Mouse (Mus musculus) c-Kit-positive CD71-positive TER-119-positive erythroid progenitor cells, embryonic 14.5 days (primary cell): ENCODE measurements around the gene Rps27rt.
"Not testable (repeated sequence)": the region's sequence is repeated elsewhere in the genome, so short reads cannot be mapped to it uniquely, and the experiment has no call there.

Experiments used
- DNase-seq: peaks from one replicate; pipeline ENCODE4 v3.0.0-alpha.2; 2013; ENCODE audit warnings: low spot score

Rps27rt gene

GRCm38 (mm10) chr9:114985741-114986140 lies 3.2 kb upstream of the Rps27rt start:
- no peak for DNase-seq

GRCm38 (mm10) chr9:114979969-114980368 lies 2.6 kb downstream of the Rps27rt start:
- DNase-seq = no peak

GRCm38 (mm10) chr9:114978281-114979111 lies 4.0 kb downstream of the Rps27rt start, which contains the start of gene Osbpl10:
Gene Osbpl10, plus strand, starts transcription at chr9:114978569.
- DNase-seq = no peak

- no peak for DNase-seq
Observed at GRCm38 (mm10) chr9:114977461-114978280, 4.9 kb downstream of the Rps27rt start.

GRCm38 (mm10) chr9:114966286-114966685 lies 16.3 kb downstream of the Rps27rt start:
- DNase-seq = not testable (repeated sequence)

- DNase-seq = no peak
Observed at GRCm38 (mm10) chr9:114964093-114964492, 18.4 kb downstream of the Rps27rt start.

GRCm38 (mm10) chr9:114960844-114961243 lies 21.7 kb downstream of the Rps27rt start:
- no peak for DNase-seq

GRCm38 (mm10) chr9:114960043-114960789 lies 22.3 kb downstream of the Rps27rt start:
- DNase-seq = no peak

GRCm38 (mm10) chr9:114956945-114957344 lies 25.6 kb downstream of the Rps27rt start:
- DNase-seq = no peak

- no peak for DNase-seq
Observed at GRCm38 (mm10) chr9:114955340-114955739, 27.2 kb downstream of the Rps27rt start.

- no peak for DNase-seq
Observed at GRCm38 (mm10) chr9:114952866-114953265, 29.7 kb downstream of the Rps27rt start.

GRCm38 (mm10) chr9:114948395-114948794 lies 34.1 kb downstream of the Rps27rt start:
- DNase-seq = no peak

- DNase-seq = no peak
Observed at GRCm38 (mm10) chr9:114945576-114945975, 37.0 kb downstream of the Rps27rt start.

- no peak for DNase-seq
Observed at GRCm38 (mm10) chr9:114944642-114945041, 37.9 kb downstream of the Rps27rt start.

GRCm38 (mm10) chr9:114936687-114937086 lies 45.9 kb downstream of the Rps27rt start:
- no peak for DNase-seq

- DNase-seq = no peak
Observed at GRCm38 (mm10) chr9:114935321-114935720, 47.2 kb downstream of the Rps27rt start.

GRCm38 (mm10) chr9:114934231-114934630 lies 48.3 kb downstream of the Rps27rt start:
- DNase-seq = no peak

GRCm38 (mm10) chr9:114933723-114934171 lies 48.8 kb downstream of the Rps27rt start, which contains the start of gene Gpd1l:
Gene Gpd1l, minus strand, starts transcription at chr9:114933987.
- DNase-seq = peak; percentile 77

GRCm38 (mm10) chr9:114933037-114933722 lies 49.4 kb downstream of the Rps27rt start:
- DNase-seq = no peak

- DNase-seq = no peak
Observed at GRCm38 (mm10) chr9:114932607-114933006, 49.9 kb downstream of the Rps27rt start.
